Mouse (Mus musculus) kidney, embryonic 14.5 days (tissue): Measurements from ENCODE around the gene Ptpn23. TPM values are rescaled to one million over a fixed set of nuclear protein-coding genes. Genes with fewer than 3 reads are reported as not detected.
"Not testable (repeated sequence)": the region's sequence is repeated elsewhere in the genome, so short reads cannot be mapped to it uniquely, and the experiment has no call there.

ENCODE experiments used
- ATAC-seq: fragments of 200-750 bp; cut with Nextera tagmentation; 2 replicates; pipeline ENCODE4 v1.8.0; 2017; ENCODE audit warnings: moderate number of reproducible peaks, mild to moderate bottlenecking, moderate TSS enrichment, moderate library complexity; ENCODE audit not compliant: low FRiP score, low TSS enrichment
- H3K27ac ChIP-seq: fragments of 300-500 bp; sonication (generic); 2 replicates; pipeline ENCODE4 v1.5.1; 2014; ENCODE audit warnings: low read depth, mild to moderate bottlenecking, low read length, moderate library complexity, mixed read lengths
- H3K27me3 ChIP-seq: fragments of 300-500 bp; sonication (generic); 2 replicates; pipeline ENCODE4 v1.6.1; 2014; ENCODE audit warnings: mild to moderate bottlenecking, low read length; ENCODE audit not compliant: control insufficient read depth, insufficient read depth
- H3K36me3 ChIP-seq: fragments of 300-500 bp; sonication (generic); 2 replicates; pipeline ENCODE4 v1.6.1; 2014; ENCODE audit warnings: low read length, mixed read lengths; ENCODE audit not compliant: control insufficient read depth, insufficient read depth
- H3K4me1 ChIP-seq: fragments of 300-500 bp; sonication (generic); 2 replicates; pipeline ENCODE4 v1.6.1; 2014; ENCODE audit warnings: low read length, mixed read lengths; ENCODE audit not compliant: control insufficient read depth, insufficient read depth
- H3K4me2 ChIP-seq: fragments of 300-500 bp; sonication (generic); replicated peaks from 2 replicates; pipeline ENCODE4 v1.6.1; 2014; ENCODE audit warnings: low read depth, mild to moderate bottlenecking, low read length
- H3K4me3 ChIP-seq: fragments of 300-500 bp; sonication (generic); 2 replicates; pipeline ENCODE4 v1.5.1; 2014; ENCODE audit warnings: mild to moderate bottlenecking, low read length
- H3K9ac ChIP-seq: fragments of 300-500 bp; sonication (generic); 2 replicates; pipeline ENCODE4 v1.6.1; 2014; ENCODE audit warnings: low read depth, mild to moderate bottlenecking, low read length, moderate library complexity
- H3K9me3 ChIP-seq: fragments of 300-500 bp; sonication (generic); 2 replicates; pipeline ENCODE4 v1.6.1; 2016; ENCODE audit warnings: low read length; ENCODE audit not compliant: control insufficient read depth
- WGBS: fragments of 180-500 bp; shearing (Covaris S2); extraction: QIAGEN DNeasy Blood & Tissue Kit; methylation state at CpG from one replicate; pipeline ENCODE4 v1.1.7; 2014; 5-methylcytosine and 5-hydroxymethylcytosine counted together
- polyA plus RNA-seq: library from polyadenylated mRNA; unstranded; fragments of >200 nt; fragmentation: Nextera tagmentation; extraction: Ambion mirVana; gene quantifications from 2 replicates; pipeline ENCODE4 v1.2.1, GENCODE M21; 2014

The Ptpn23 gene
- polyA plus RNA-seq, 1 experiment from 2014 or later: 18.6 TPM

DNA sequence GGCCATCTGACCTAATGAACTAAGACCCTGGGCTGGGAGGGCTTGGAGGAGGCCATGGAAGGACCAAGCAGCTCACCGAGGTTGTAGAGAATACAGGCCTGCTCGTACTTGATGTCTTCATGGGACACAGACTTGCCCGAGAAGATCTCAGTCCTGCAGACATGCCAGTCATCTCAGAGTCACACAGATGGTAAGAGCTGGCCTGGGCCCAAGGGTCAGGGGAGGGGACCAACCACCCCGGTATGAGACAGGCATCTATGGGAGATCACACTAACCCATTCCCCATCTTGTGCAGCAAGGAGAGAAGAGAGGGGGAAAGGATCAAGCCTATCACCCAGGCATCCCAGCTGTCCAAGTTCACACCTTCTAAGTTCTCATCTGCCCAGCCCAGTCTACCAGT lies 14.7 kb downstream of the Ptpn23 start:
- Histone ChIP-seq H3K27me3 (no peaks in the 10 kb centered on the region), H3K9ac (no peak overlapping the region), H3K27ac (no peak overlapping the region), H3K36me3 (peaks cover 68% of the 10 kb centered on the region), H3K4me2 (no peak overlapping the region), H3K9me3 (no peaks in the 10 kb centered on the region), H3K4me1 (no peaks in the 10 kb centered on the region), H3K4me3 (no peak overlapping the region)
- no peak for ATAC-seq
- 91% methylated on average over 4 of the region's 4 CpGs for WGBS

- ATAC-seq: no peak
- Histone ChIP-seq H3K4me3 (no peak overlapping the region), H3K36me3 (peaks cover 85% of the 10 kb centered on the region), H3K9me3 (no peaks in the 10 kb centered on the region), H3K4me2 (no peak overlapping the region), H3K9ac (no peak overlapping the region), H3K4me1 (no peaks in the 10 kb centered on the region), H3K27me3 (no peaks in the 10 kb centered on the region), H3K27ac (no peak overlapping the region)
- WGBS: 99% methylated on average over 3 of the region's 3 CpGs
These were observed 17.2 kb downstream of the Ptpn23 start for GRCm38 (mm10) chr9:110390843-110391242.

DNA sequence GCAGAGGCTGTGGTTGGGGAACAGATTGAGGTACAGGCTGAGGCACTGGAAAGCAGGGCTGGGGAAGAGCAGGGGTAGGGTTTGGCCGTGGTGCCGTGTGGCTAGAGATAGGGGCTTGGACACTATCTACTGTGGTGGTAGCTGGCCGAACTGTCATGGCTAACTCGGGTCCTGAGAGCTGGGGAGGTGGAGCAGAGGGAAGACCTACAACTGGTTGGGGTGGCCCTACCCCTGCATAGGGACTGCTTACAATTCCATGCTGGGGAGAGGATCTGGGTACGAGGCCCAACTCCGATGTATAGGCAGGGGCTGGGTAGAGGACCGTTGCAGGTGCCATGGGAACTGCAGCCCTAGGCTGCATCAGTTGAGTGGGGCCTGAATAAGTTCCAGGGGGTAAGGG lies 20.0 kb downstream of the Ptpn23 start:
- Histone ChIP-seq H3K9ac (no peak overlapping the region), H3K4me2 (no peak overlapping the region), H3K9me3 (no peaks in the 10 kb centered on the region), H3K4me1 (no peaks in the 10 kb centered on the region), H3K36me3 (peaks cover 98% of the 10 kb centered on the region), H3K27ac (no peak overlapping the region), H3K4me3 (no peak overlapping the region), H3K27me3 (no peaks in the 10 kb centered on the region)
- ATAC-seq: no peak
- WGBS: 95% methylated on average over 7 of the region's 7 CpGs

DNA sequence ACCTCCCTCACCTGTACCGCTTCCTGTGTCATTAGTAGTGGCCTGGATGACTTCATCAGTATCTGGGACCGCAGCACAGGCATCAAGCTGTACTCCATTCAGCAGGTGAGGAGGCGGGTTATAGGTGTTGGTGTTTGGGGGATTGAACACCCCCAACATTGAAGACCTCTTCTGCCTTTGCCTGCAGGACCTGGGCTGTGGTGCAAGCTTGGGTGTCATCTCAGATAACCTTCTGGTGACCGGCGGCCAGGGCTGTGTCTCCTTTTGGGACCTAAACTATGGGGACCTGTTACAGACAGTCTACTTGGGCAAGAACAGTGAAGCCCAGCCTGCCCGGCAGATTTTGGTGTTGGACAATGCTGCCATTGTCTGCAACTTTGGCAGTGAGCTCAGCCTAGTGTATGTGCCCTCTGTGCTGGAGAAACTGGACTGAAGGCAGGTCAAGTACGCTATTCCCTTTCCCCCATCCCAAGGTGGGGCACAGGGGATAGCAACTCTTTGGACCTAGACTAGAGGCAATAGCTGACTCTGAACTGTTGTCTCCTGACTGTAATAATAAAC lies 23.6 kb downstream of the Ptpn23 start:
- Histone ChIP-seq H3K9me3 (no peaks in the 10 kb centered on the region), H3K4me2 (no peak overlapping the region), H3K36me3 (peaks cover 76% of the 10 kb centered on the region), H3K4me3 (no peak overlapping the region), H3K27ac (no peak overlapping the region), H3K27me3 (no peaks in the 10 kb centered on the region), H3K9ac (no peak overlapping the region), H3K4me1 (no peaks in the 10 kb centered on the region)
- no peak for ATAC-seq
- WGBS: 92% methylated on average over 7 of the region's 7 CpGs

DNA sequence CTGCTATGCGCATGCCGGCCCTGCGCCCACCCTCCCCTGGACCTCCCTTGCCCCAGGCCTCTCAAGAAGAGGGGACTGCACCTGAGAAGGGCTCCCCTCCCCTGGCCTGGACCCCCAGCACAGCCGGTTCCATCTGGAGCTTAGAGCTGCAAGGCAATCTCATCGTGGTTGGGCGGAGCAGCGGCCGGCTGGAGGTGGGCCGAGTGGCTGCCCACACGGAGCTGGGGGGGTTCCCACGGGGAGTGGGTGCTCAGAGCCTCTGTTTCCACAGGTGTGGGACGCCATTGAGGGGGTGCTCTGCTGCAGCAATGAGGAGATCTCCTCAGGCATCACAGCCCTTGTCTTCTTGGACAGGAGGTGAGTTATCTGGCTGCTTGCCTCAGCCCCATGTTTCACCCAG lies 26.7 kb downstream of the Ptpn23 start:
- peak; percentile 10; the same call in 1 of the 2 replicates for ATAC-seq
- H3K4me1 ChIP-seq: no peaks in the 10 kb centered on the region
- H3K36me3 ChIP-seq: peaks cover 65% of the 10 kb centered on the region
- H3K27me3 ChIP-seq: no peaks in the 10 kb centered on the region
- H3K4me2 ChIP-seq: no peak overlapping the region
- no peak overlapping the region for H3K4me3 ChIP-seq
- H3K9me3 ChIP-seq: no peaks in the 10 kb centered on the region
- H3K9ac ChIP-seq: no peak overlapping the region
- H3K27ac ChIP-seq: no peak overlapping the region
- WGBS: 80% methylated on average over 12 of the region's 12 CpGs

DNA sequence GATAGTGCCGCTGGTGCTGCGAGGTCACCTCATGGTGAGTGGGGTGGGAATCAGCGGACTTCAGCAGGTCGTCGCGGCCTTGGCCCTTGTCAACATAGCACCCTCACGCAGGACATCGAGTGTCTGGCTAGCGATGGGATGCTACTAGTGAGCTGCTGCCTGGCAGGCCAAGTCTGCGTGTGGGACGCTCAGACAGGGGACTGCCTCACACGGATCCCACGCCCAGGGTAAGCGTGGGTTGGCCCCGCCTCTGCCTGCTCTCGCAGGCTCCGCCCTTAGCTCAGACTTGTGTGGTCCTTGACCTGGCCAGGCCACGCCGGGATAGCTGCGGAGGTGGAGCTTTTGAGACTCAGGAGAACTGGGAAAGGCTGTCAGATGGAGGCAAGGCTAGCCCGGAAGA lies 27.4 kb downstream of the Ptpn23 start:
- peaks cover 64% of the 10 kb centered on the region for H3K36me3 ChIP-seq
- no peaks in the 10 kb centered on the region for H3K27me3 ChIP-seq
- H3K4me1 ChIP-seq: no peaks in the 10 kb centered on the region
- H3K27ac ChIP-seq: no peak overlapping the region
- H3K4me2 ChIP-seq: peak overlapping the region; percentile 8; the same call in 1 of the 2 replicates
- no peak overlapping the region for H3K4me3 ChIP-seq
- peak; percentile 53; the same call in 1 of the 2 replicates for ATAC-seq
- no peak overlapping the region for H3K9ac ChIP-seq
- WGBS: 45% methylated on average over 21 of the region's 21 CpGs
- H3K9me3 ChIP-seq: no peaks in the 10 kb centered on the region

DNA sequence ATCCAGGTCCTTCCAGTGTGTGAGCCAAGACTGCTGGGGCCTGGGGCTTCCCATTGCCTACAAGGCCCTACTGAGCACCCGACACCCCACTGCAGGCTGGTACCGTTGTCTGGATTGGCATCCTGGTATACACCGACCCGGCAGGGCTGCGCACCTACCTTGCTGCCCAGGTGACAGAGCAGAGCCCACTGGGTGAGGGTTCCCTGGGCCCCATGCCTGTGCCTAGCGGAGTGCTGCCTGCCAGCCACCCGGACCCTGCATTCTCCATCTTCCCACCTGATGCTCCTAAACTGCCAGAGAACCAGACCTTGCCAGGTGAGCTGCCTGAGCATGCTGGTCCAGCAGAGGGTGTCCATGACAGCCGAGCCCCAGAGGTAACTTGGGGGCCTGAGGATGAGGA lies 28.7 kb downstream of the Ptpn23 start:
- Histone ChIP-seq H3K4me2 (no peak overlapping the region), H3K36me3 (peaks cover 51% of the 10 kb centered on the region), H3K4me1 (no peaks in the 10 kb centered on the region), H3K9ac (no peak overlapping the region), H3K4me3 (no peak overlapping the region), H3K27me3 (no peaks in the 10 kb centered on the region), H3K9me3 (no peaks in the 10 kb centered on the region), H3K27ac (no peak overlapping the region)
- WGBS: 95% methylated on average over 8 of the region's 8 CpGs
- no peak for ATAC-seq

GRCm38 (mm10) chr9:110377655-110378054 lies 30.4 kb downstream of the Ptpn23 start:
- not testable (repeated sequence) for H3K4me1 ChIP-seq, H3K4me3 ChIP-seq, H3K9ac ChIP-seq, H3K4me2 ChIP-seq, H3K27me3 ChIP-seq, H3K27ac ChIP-seq, ATAC-seq, H3K9me3 ChIP-seq
- H3K36me3 ChIP-seq: peaks cover 54% of the 10 kb centered on the region
- 84% methylated on average over 15 of the region's 15 CpGs for WGBS

- no peaks in the 10 kb centered on the region for H3K27me3 ChIP-seq
- H3K9me3 ChIP-seq: no peaks in the 10 kb centered on the region
- no peak overlapping the region for H3K27ac ChIP-seq
- H3K36me3 ChIP-seq: peaks cover 51% of the 10 kb centered on the region
- no peak overlapping the region for H3K4me3 ChIP-seq
- H3K4me1 ChIP-seq: no peaks in the 10 kb centered on the region
- no peak overlapping the region for H3K4me2 ChIP-seq
- no peak for ATAC-seq
- H3K9ac ChIP-seq: no peak overlapping the region
- WGBS: 95% methylated on average over 3 of the region's 3 CpGs
These were observed 32.3 kb downstream of the Ptpn23 start for GRCm38 (mm10) chr9:110375668-110376067.
